Mouse (Mus musculus): ENCODE data around the gene Atpaf2.

DNA sequence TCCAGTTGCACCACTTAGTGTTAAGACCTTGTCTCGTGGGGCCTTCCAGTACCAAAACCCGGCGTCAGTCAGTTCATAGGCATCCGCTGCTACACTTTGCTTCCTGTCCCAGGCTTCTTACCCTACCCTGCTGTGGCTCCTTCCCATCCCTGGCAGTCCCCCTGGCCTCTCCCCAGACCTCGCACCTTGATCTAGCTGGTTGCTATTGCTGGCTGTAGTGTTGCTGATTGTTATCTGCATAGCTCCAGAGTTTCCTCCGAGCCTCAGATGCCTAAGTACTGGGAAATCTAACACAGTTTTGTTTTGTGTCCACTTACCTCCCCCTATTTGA is 181 bp upstream of the Atpaf2 start:
- TF ChIP-seq CTCF (IDR thresholded peaks at IDR 0.05; ENCODE audit: low read depth) (no peak), EP300 (IDR thresholded peaks at IDR 0.05; ENCODE audit: low read depth) (no peak)
